Mouse (Mus musculus): ENCODE measurements around the gene Slc2a4.

- TF ChIP-seq CTCF (IDR thresholded peaks at IDR 0.05; ENCODE audit: control insufficient read depth, insufficient read depth, insufficient replicate concordance, low read depth, low read length) (no peak), POLR2A (IDR thresholded peaks at IDR 0.05; ENCODE audit: control insufficient read depth, low read depth, low read length) (no peak)
These were observed 37.8 kb downstream of the Slc2a4 start for GRCm38 (mm10) chr11:69910177-69910576.

Measured in testis, adult 2 months (tissue).